Mouse (Mus musculus) heart, adult 2 months (tissue): ENCODE measurements at regions not wholly inside any gene's neighbourhood (a gene's known extent, or its start where the extent isn't known, plus 50 kb on each side); places are given as distances from the start of the nearest gene placed in this dataset.

Experiments used
- DNase-seq, 2 experiments: peaks; one replicate each; pipeline ENCODE4 v3.0.0; 2021
- H3K27ac ChIP-seq: fragments of 200-600 bp; 2 replicates; pipeline ENCODE4 v1.8.1; 2022
- H3K27me3 ChIP-seq: fragments of 200-500 bp; 2 replicates; pipeline ENCODE4 v1.6.1; 2012; ENCODE audit warnings: mild to moderate bottlenecking, low read length, inconsistent platforms, mixed read lengths; ENCODE audit not compliant: control insufficient read depth, insufficient read depth
- H3K36me3 ChIP-seq: fragments of 200-500 bp; 2 replicates; pipeline ENCODE4 v1.6.1; 2012; ENCODE audit warnings: low read length, inconsistent platforms; ENCODE audit not compliant: control insufficient read depth, insufficient read depth
- H3K4me1 ChIP-seq: fragments of 200-500 bp; 2 replicates; pipeline ENCODE4 v1.6.1; 2011; ENCODE audit warnings: low read length; ENCODE audit not compliant: control insufficient read depth, insufficient read depth
- H3K4me3 ChIP-seq: fragments of 200-600 bp; 2 replicates; pipeline ENCODE4 v1.8.1; 2022
- H3K79me2 ChIP-seq: fragments of 200-500 bp; replicated peaks from 2 replicates; pipeline ENCODE4 v1.6.1; 2012; ENCODE audit warnings: mild to moderate bottlenecking, inconsistent platforms, low read length, moderate library complexity, mixed read lengths; ENCODE audit not compliant: control insufficient read depth, insufficient read depth
- H3K9ac ChIP-seq: fragments of 200-500 bp; 2 replicates; pipeline ENCODE4 v1.6.1; 2012; ENCODE audit warnings: low read depth, mild to moderate bottlenecking, control low read depth, inconsistent platforms, low read length, mixed read lengths
- CTCF ChIP-seq: fragments of 200-600 bp; IDR thresholded peaks from 2 replicates; pipeline ENCODE4 v1.8.1; 2022; ENCODE audit warnings: antibody characterized with exemption, mild to moderate bottlenecking, moderate library complexity
- EP300 ChIP-seq: fragments of 200-500 bp; IDR thresholded peaks from 2 replicates; pipeline ENCODE4 v1.6.1; 2011; ENCODE audit warnings: low read depth, low read length, control low read depth; ENCODE audit not compliant: insufficient read depth
- POLR2A ChIP-seq: fragments of 200-500 bp; IDR thresholded peaks from 2 replicates; pipeline ENCODE4 v1.6.1; 2011; ENCODE audit warnings: mild to moderate bottlenecking, low read depth, low read length, control low read depth; ENCODE audit not compliant: insufficient read depth
- WGBS: fragments of 180-500 bp; shearing (Covaris S2); methylation state at CpG from one replicate; pipeline ENCODE4 v1.1.7; 2018; 5-methylcytosine and 5-hydroxymethylcytosine counted together
- intact Hi-C: fragments of 180-260 bp; cut with DNase I; formaldehyde crosslinking; loops from one replicate; pipeline ENCODE4 v1.15.1; 2025

- TF ChIP-seq CTCF (no peak), POLR2A (no peak), EP300 (no peak)
- Histone ChIP-seq H3K9ac (no peak overlapping the region), H3K27me3 (no peaks in the 10 kb centered on the region), H3K27ac (no peak overlapping the region), H3K79me2 (no peaks in the 10 kb centered on the region), H3K4me1 (no peaks in the 10 kb centered on the region), H3K36me3 (no peaks in the 10 kb centered on the region), H3K4me3 (no peak overlapping the region)
- intact Hi-C loops = no loop called here
- no peak for DNase-seq
- WGBS = 80% methylated on average over 4 of the region's 4 CpGs
Measured at GRCm38 (mm10) chr5:106083786-106084185, 207.4 kb downstream of the Zfp326 start.

- H3K79me2 ChIP-seq = no peaks in the 10 kb centered on the region
- no peak for DNase-seq
- H3K9ac ChIP-seq = no peak overlapping the region
- H3K27ac ChIP-seq = no peak overlapping the region
- intact Hi-C loops = no loop called here
- H3K36me3 ChIP-seq = no peaks in the 10 kb centered on the region
- 73% methylated on average over 7 of the region's 7 CpGs for WGBS
- TF ChIP-seq POLR2A (no peak), EP300 (no peak), CTCF (no peak)
- H3K27me3 ChIP-seq = no peaks in the 10 kb centered on the region
- no peak overlapping the region for H3K4me3 ChIP-seq
- no peaks in the 10 kb centered on the region for H3K4me1 ChIP-seq
Measured at GRCm38 (mm10) chr5:106082891-106083290, 206.5 kb downstream of the Zfp326 start.

GRCm38 (mm10) chr5:106067124-106067551, 190.8 kb downstream of the Zfp326 start:
- no peaks in the 10 kb centered on the region for H3K79me2 ChIP-seq
- intact Hi-C loops = no loop called here
- H3K36me3 ChIP-seq = no peaks in the 10 kb centered on the region
- no peaks in the 10 kb centered on the region for H3K4me1 ChIP-seq
- TF ChIP-seq POLR2A (no peak), EP300 (no peak), CTCF (no peak)
- DNase-seq = no peak
- H3K4me3 ChIP-seq = no peak overlapping the region
- WGBS = 75% methylated on average over 9 of the region's 9 CpGs
- no peak overlapping the region for H3K27ac ChIP-seq
- H3K27me3 ChIP-seq = no peaks in the 10 kb centered on the region
- no peak overlapping the region for H3K9ac ChIP-seq

- intact Hi-C loops = no loop called here
- Histone ChIP-seq H3K36me3 (no peaks in the 10 kb centered on the region), H3K4me3 (no peak overlapping the region), H3K9ac (no peak overlapping the region), H3K27ac (no peak overlapping the region), H3K4me1 (no peaks in the 10 kb centered on the region), H3K27me3 (no peaks in the 10 kb centered on the region), H3K79me2 (no peaks in the 10 kb centered on the region)
- no peak for DNase-seq
- no peak for TF ChIP-seq POLR2A
- no peak for TF ChIP-seq CTCF
- no peak for TF ChIP-seq EP300
Measured at GRCm38 (mm10) chr5:106066706-106067105, 190.3 kb downstream of the Zfp326 start.

GRCm38 (mm10) chr5:106064366-106064765, 188.0 kb downstream of the Zfp326 start:
- WGBS = 82% methylated on average over 7 of the region's 7 CpGs

GRCm38 (mm10) chr5:106062926-106063325, 186.6 kb downstream of the Zfp326 start:
- Histone ChIP-seq H3K36me3 (no peaks in the 10 kb centered on the region), H3K4me1 (no peaks in the 10 kb centered on the region), H3K27me3 (no peaks in the 10 kb centered on the region), H3K27ac (no peak overlapping the region), H3K9ac (no peak overlapping the region), H3K79me2 (no peaks in the 10 kb centered on the region), H3K4me3 (no peak overlapping the region)
- no peak for TF ChIP-seq EP300
- no peak for TF ChIP-seq POLR2A
- no peak for TF ChIP-seq CTCF
- no peak for DNase-seq
- WGBS = 84% methylated on average over 6 of the region's 6 CpGs
- intact Hi-C loops = no loop called here

More at GRCm38 (mm10) chr5:106064366-106064765, 188.0 kb downstream of the Zfp326 start:
- H3K79me2 ChIP-seq = no peaks in the 10 kb centered on the region
- no peaks in the 10 kb centered on the region for H3K4me1 ChIP-seq
- no peaks in the 10 kb centered on the region for H3K27me3 ChIP-seq
- H3K36me3 ChIP-seq = no peaks in the 10 kb centered on the region
- H3K27ac ChIP-seq = no peak overlapping the region
- H3K9ac ChIP-seq = no peak overlapping the region
- DNase-seq = no peak
- no peak overlapping the region for H3K4me3 ChIP-seq
- intact Hi-C loops = no loop called here
- TF ChIP-seq EP300 (no peak), POLR2A (no peak), CTCF (no peak)
